Mouse (Mus musculus): ENCODE measurements around the gene C2cd4d. TPM values are rescaled to one million over a fixed set of nuclear protein-coding genes. Genes with fewer than 3 reads are reported as not detected.

C2cd4d gene
- total and polyA plus RNA-seq, 2 experiments, result 0.18 to 2.5 TPM

DNA sequence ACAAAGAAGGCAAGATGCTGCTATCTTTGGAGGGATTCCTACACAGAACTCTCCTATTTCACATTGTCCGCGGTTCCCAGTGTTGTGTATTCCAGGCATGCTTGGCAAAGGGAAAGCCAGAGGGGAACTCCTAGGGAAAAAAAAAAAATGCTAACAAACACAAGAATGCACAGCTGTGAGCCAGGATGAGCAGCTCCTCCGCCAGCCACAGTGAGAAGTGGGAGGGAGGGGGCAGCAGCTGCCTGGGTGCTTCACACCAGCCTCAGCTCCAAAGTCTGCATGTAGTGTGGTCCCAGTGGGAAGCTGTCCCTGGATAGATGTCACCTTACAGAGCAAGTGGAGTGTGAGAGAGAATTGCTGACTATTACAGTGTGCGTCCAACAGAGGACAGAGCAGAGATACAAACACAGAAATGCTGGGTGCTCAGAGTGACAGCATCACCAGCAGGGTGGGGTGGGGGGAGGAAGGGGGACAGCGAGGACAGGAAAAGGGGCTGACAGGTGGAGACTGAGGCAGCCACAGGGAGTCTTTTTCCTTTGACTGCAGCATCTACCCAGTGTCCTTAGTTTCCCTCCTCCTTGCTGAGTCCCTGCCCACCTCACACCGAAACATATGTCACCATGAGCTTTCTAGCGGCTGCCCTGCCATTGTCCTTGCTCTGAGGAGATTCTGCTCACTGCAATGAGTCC, 42.3 kb downstream of the C2cd4d start:
- Histone ChIP-seq H3K79me2 (ENCODE audit: control insufficient read depth, insufficient read depth, low read length) (no peaks in the 10 kb centered on the region), H3K27me3 (ENCODE audit: control insufficient read depth, insufficient read depth, low read length) (no peaks in the 10 kb centered on the region), H3K4me1 (ENCODE audit: control insufficient read depth, insufficient read depth, low read length) (no peaks in the 10 kb centered on the region), H3K9ac (ENCODE audit: low read depth, low read length) (no peak overlapping the region), H3K36me3 (ENCODE audit: control insufficient read depth, insufficient read depth, low read length) (no peaks in the 10 kb centered on the region), H3K4me3 (ENCODE audit: insufficient read depth, low read depth, low read length) (no peak overlapping the region), H3K27ac (replicated peaks; ENCODE audit: insufficient read depth, low read depth, low read length) (no peak overlapping the region)
- 47% methylated on average over 7 of the region's 7 CpGs for WGBS
- TF ChIP-seq CTCF (IDR thresholded peaks at IDR 0.05; ENCODE audit: low read depth, low read length), result no peak
- no peak for TF ChIP-seq POLR2A (IDR thresholded peaks at IDR 0.05; ENCODE audit: extremely low read depth, insufficient read depth, low read length)
- no peak for DNase-seq (ENCODE audit: extremely low read depth, low read depth, low spot score)

- Histone ChIP-seq H3K36me3 (ENCODE audit: control insufficient read depth, insufficient read depth, low read length) (no peaks in the 10 kb centered on the region), H3K4me3 (ENCODE audit: insufficient read depth, low read depth, low read length) (no peak overlapping the region), H3K79me2 (ENCODE audit: control insufficient read depth, insufficient read depth, low read length) (no peaks in the 10 kb centered on the region), H3K27me3 (ENCODE audit: control insufficient read depth, insufficient read depth, low read length) (no peaks in the 10 kb centered on the region), H3K27ac (replicated peaks; ENCODE audit: insufficient read depth, low read depth, low read length) (no peak overlapping the region), H3K9ac (ENCODE audit: low read depth, low read length) (no peak overlapping the region), H3K4me1 (ENCODE audit: control insufficient read depth, insufficient read depth, low read length) (no peaks in the 10 kb centered on the region)
- no peak for TF ChIP-seq POLR2A (IDR thresholded peaks at IDR 0.05; ENCODE audit: extremely low read depth, insufficient read depth, low read length)
- no peak for DNase-seq (ENCODE audit: extremely low read depth, low read depth, low spot score)
- 51% methylated on average over 4 of the region's 4 CpGs for WGBS
Measured at GRCm38 (mm10) chr3:94405561-94405960, 43.3 kb downstream of the C2cd4d start.

GRCm38 (mm10) chr3:94412530-94412929, 50.3 kb downstream of the C2cd4d start:
- Histone ChIP-seq H3K27ac (replicated peaks; ENCODE audit: insufficient read depth, low read depth, low read length) (no peak overlapping the region), H3K9ac (ENCODE audit: low read depth, low read length) (peak overlapping the region; percentile 27), H3K79me2 (ENCODE audit: control insufficient read depth, insufficient read depth, low read length) (no peaks in the 10 kb centered on the region), H3K36me3 (ENCODE audit: control insufficient read depth, insufficient read depth, low read length) (no peaks in the 10 kb centered on the region), H3K4me3 (ENCODE audit: insufficient read depth, low read depth, low read length) (peak overlapping the region; percentile 61), H3K4me1 (ENCODE audit: control insufficient read depth, insufficient read depth, low read length) (no peaks in the 10 kb centered on the region), H3K27me3 (ENCODE audit: control insufficient read depth, insufficient read depth, low read length) (no peaks in the 10 kb centered on the region)
- TF ChIP-seq CTCF (IDR thresholded peaks at IDR 0.05; ENCODE audit: low read depth, low read length), result no peak
- WGBS, result 6% methylated on average over 25 of the region's 25 CpGs
- DNase-seq (ENCODE audit: extremely low read depth, low read depth, low spot score), result no peak

- peak; percentile 91 for DNase-seq (ENCODE audit: extremely low read depth, low read depth, low spot score)
- H3K4me1 ChIP-seq (ENCODE audit: control insufficient read depth, insufficient read depth, low read length), result no peaks in the 10 kb centered on the region
- no peaks in the 10 kb centered on the region for H3K79me2 ChIP-seq (ENCODE audit: control insufficient read depth, insufficient read depth, low read length)
- WGBS, result 10% methylated on average over 52 of the region's 52 CpGs
- H3K27me3 ChIP-seq (ENCODE audit: control insufficient read depth, insufficient read depth, low read length), result no peaks in the 10 kb centered on the region
- TF ChIP-seq CTCF (IDR thresholded peaks at IDR 0.05; ENCODE audit: low read depth, low read length), result no peak
- 0 out of 2 replicates have a peak, but pooled peaks have one; percentile 24 for TF ChIP-seq POLR2A (IDR thresholded peaks at IDR 0.05; ENCODE audit: extremely low read depth, insufficient read depth, low read length)
- H3K36me3 ChIP-seq (ENCODE audit: control insufficient read depth, insufficient read depth, low read length), result no peaks in the 10 kb centered on the region
- H3K9ac ChIP-seq (ENCODE audit: low read depth, low read length), result peak within 1 kb of the TSS; percentile 53
- no peak within 1 kb of the TSS for H3K27ac ChIP-seq (replicated peaks; ENCODE audit: insufficient read depth, low read depth, low read length)
- peak within 1 kb of the TSS; percentile 61 for H3K4me3 ChIP-seq (ENCODE audit: insufficient read depth, low read depth, low read length)
Measured at GRCm38 (mm10) chr3:94413031-94413679, 50.9 kb downstream of the C2cd4d start, which contains the start of gene Tdrkh. Tdrkh (plus strand) TSS chr3:94413273.

Other genes starting within 250 kb of the C2cd4d start
- gene Gm10696, start 184.2 kb upstream of the C2cd4d start, total RNA-seq (2014; rRNA removed), result not detected in 2 replicates
- gene Gm10696, start 184.2 kb upstream of the C2cd4d start, polyA plus RNA-seq (2012; rRNA removed), result not detected in 2 replicates
- gene Gm5286, start 165.7 kb upstream of the C2cd4d start, total RNA-seq (2014; rRNA removed), result not detected in 2 replicates
- gene Gm5286, start 165.7 kb upstream of the C2cd4d start, polyA plus RNA-seq (2012; rRNA removed), result not detected in 2 replicates
- gene Gm4778, start 98.4 kb upstream of the C2cd4d start, total RNA-seq (2014; rRNA removed), result not detected in 2 replicates
- not detected in 2 replicates for gene Gm4778, start 98.4 kb upstream of the C2cd4d start, polyA plus RNA-seq (2012; rRNA removed)
- 14.2 and 15.6 TPM in 2 replicates for gene Them4, start 52.3 kb upstream of the C2cd4d start, total RNA-seq (2014; rRNA removed)
- gene Them4, start 52.3 kb upstream of the C2cd4d start, polyA plus RNA-seq (2012; rRNA removed), result 3.9 and 4.6 TPM in 2 replicates
- gene Them5, start 20.3 kb upstream of the C2cd4d start, total RNA-seq (2014; rRNA removed), result 0.09 and 0.20 TPM in 2 replicates
- not detected in 2 replicates for gene Them5, start 20.3 kb upstream of the C2cd4d start, polyA plus RNA-seq (2012; rRNA removed)
- gene Rorc, start 10.4 kb downstream of the C2cd4d start, total RNA-seq (2014; rRNA removed), result 36.3 and 50.3 TPM in 2 replicates
- gene Rorc, start 10.4 kb downstream of the C2cd4d start, polyA plus RNA-seq (2012; rRNA removed), result 31.6 and 34.4 TPM in 2 replicates
- 0.20 and 0.37 TPM in 2 replicates for gene Lingo4, start 36.1 kb downstream of the C2cd4d start, total RNA-seq (2014; rRNA removed)
- gene Lingo4, start 36.1 kb downstream of the C2cd4d start, polyA plus RNA-seq (2012; rRNA removed), result 0.12 and 0.16 TPM in 2 replicates
- 1.5 and 1.8 TPM in 2 replicates for gene Tdrkh, start 50.8 kb downstream of the C2cd4d start, total RNA-seq (2014; rRNA removed)
- gene Tdrkh, start 50.8 kb downstream of the C2cd4d start, polyA plus RNA-seq (2012; rRNA removed), result 0.22 and 0.66 TPM in 2 replicates
- gene Mrpl9, start 80.9 kb downstream of the C2cd4d start, total RNA-seq (2014; rRNA removed), result 44.6 and 45.9 TPM in 2 replicates
- 31.1 and 31.8 TPM in 2 replicates for gene Mrpl9, start 80.9 kb downstream of the C2cd4d start, polyA plus RNA-seq (2012; rRNA removed)
- gene Oaz3, start 81.5 kb downstream of the C2cd4d start, total RNA-seq (2014; rRNA removed), result 0.37 TPM in 1 of 2 replicates, not detected in the other
- 0.15 and 0.43 TPM in 2 replicates for gene Oaz3, start 81.5 kb downstream of the C2cd4d start, polyA plus RNA-seq (2012; rRNA removed)
- not detected in 2 replicates for gene Celf3, start 115.9 kb downstream of the C2cd4d start, total RNA-seq (2014; rRNA removed)
- 0.05 TPM in 1 of 2 replicates, not detected in the other for gene Celf3, start 115.9 kb downstream of the C2cd4d start, polyA plus RNA-seq (2012; rRNA removed)
- not detected in 2 replicates for gene Riiad1, start 117.9 kb downstream of the C2cd4d start, total RNA-seq (2014; rRNA removed)
- not detected in 2 replicates for gene Riiad1, start 117.9 kb downstream of the C2cd4d start, polyA plus RNA-seq (2012; rRNA removed)
- gene Snx27, start 220.3 kb downstream of the C2cd4d start, total RNA-seq (2014; rRNA removed), result 9.6 and 13.6 TPM in 2 replicates
- gene Snx27, start 220.3 kb downstream of the C2cd4d start, polyA plus RNA-seq (2012; rRNA removed), result 4.7 TPM in 2 replicates

All from liver, adult 2 months (tissue).